Mouse (Mus musculus): Measurements from ENCODE around the gene Dlgap3. TPM values are rescaled to one million over a fixed set of nuclear protein-coding genes. Genes with fewer than 3 reads are reported as not detected.

Dlgap3 gene
- total RNA-seq, 1 experiment: 8.8 TPM

GRCm38 (mm10) chr4:127155757-127156156 is 13.2 kb upstream of the Dlgap3 start:
- Histone ChIP-seq H3K4me1 (ENCODE audit: control insufficient read depth in 2 of 2, insufficient read depth in 2 of 2, low read length in 2 of 2, poor library complexity in 1 of 2) (peaks cover 0 to 2% of the 10 kb centered on the region in 2 experiments; a peak in 1 of 4 replicates), H3K36me3 (ENCODE audit: control insufficient read depth, insufficient read depth, low read length, poor library complexity, severe bottlenecking) (no peaks in the 10 kb centered on the region), H3K27ac (ENCODE audit: insufficient read depth, low read depth, low read length, poor library complexity, severe bottlenecking) (no peak overlapping the region), H3K4me3 (ENCODE audit: insufficient read depth in 1 of 2, low read depth in 1 of 2, low read length in 2 of 2, poor library complexity in 1 of 2, severe bottlenecking in 1 of 2) (no peak overlapping the region), H3K9me3 (ENCODE audit: control insufficient read depth, insufficient read depth, low read depth, low read length) (no peaks in the 10 kb centered on the region), H3K9ac (ENCODE audit: insufficient read depth, low read depth, low read length, poor library complexity, severe bottlenecking) (no peak overlapping the region)
- in situ Hi-C loops (cut with MboI; ENCODE audit: low sequenced_read_pairs in 2 of 2, unreplicated experiment in 2 of 2): loop anchor here in 1 of 2 experiments (10.0 kb wide), 1 partner anchor 89 kb away; the partner anchor contains the start of gene Smim12
- no peak for TF ChIP-seq CHD2 (IDR thresholded peaks at IDR 0.05; ENCODE audit: low read depth, low read length)
- TF ChIP-seq HCFC1 (IDR thresholded peaks at IDR 0.05; ENCODE audit: borderline replicate concordance, insufficient read depth, low read length): no peak
- no peak for TF ChIP-seq ZNF384 (IDR thresholded peaks at IDR 0.05; ENCODE audit: low read depth, low read length)
- TF ChIP-seq MAFK (IDR thresholded peaks at IDR 0.05; ENCODE audit: insufficient read depth, low read depth, low read length): no peak
- peak; percentile 67; the same call in 1 of the 2 replicates for TF ChIP-seq ZC3H11A (IDR thresholded peaks at IDR 0.05; ENCODE audit: borderline replicate concordance, low read depth, low read length)
- no peak for DNase-seq (ENCODE audit: low read depth, low spot score)

- Histone ChIP-seq H3K9me3 (ENCODE audit: control insufficient read depth, insufficient read depth, low read depth, low read length) (no peaks in the 10 kb centered on the region), H3K9ac (ENCODE audit: insufficient read depth, low read depth, low read length, poor library complexity, severe bottlenecking) (no peak overlapping the region), H3K27ac (ENCODE audit: insufficient read depth, low read depth, low read length, poor library complexity, severe bottlenecking) (no peak overlapping the region), H3K4me3 (ENCODE audit: insufficient read depth in 1 of 2, low read depth in 1 of 2, low read length in 2 of 2, poor library complexity in 1 of 2, severe bottlenecking in 1 of 2) (no peak overlapping the region), H3K4me1 (ENCODE audit: control insufficient read depth in 2 of 2, insufficient read depth in 2 of 2, low read length in 2 of 2, poor library complexity in 1 of 2) (peaks cover 0 to 1% of the 10 kb centered on the region in 2 experiments; a peak in 1 of 4 replicates), H3K36me3 (ENCODE audit: control insufficient read depth, insufficient read depth, low read length, poor library complexity, severe bottlenecking) (no peaks in the 10 kb centered on the region)
- no peak for TF ChIP-seq ZC3H11A (IDR thresholded peaks at IDR 0.05; ENCODE audit: borderline replicate concordance, low read depth, low read length)
- no peak for TF ChIP-seq MAFK (IDR thresholded peaks at IDR 0.05; ENCODE audit: insufficient read depth, low read depth, low read length)
- no peak for TF ChIP-seq ZNF384 (IDR thresholded peaks at IDR 0.05; ENCODE audit: low read depth, low read length)
- no peak for TF ChIP-seq CHD2 (IDR thresholded peaks at IDR 0.05; ENCODE audit: low read depth, low read length)
- TF ChIP-seq HCFC1 (IDR thresholded peaks at IDR 0.05; ENCODE audit: borderline replicate concordance, insufficient read depth, low read length): no peak
- DNase-seq (ENCODE audit: low read depth, low spot score): no peak
- in situ Hi-C loops (cut with MboI; ENCODE audit: low sequenced_read_pairs in 2 of 2, unreplicated experiment in 2 of 2): loop anchor here in 1 of 2 experiments (10.0 kb wide), 1 partner anchor 87 kb away; the partner anchor contains the start of gene Smim12
Measured at GRCm38 (mm10) chr4:127157746-127158145, 11.3 kb upstream of the Dlgap3 start.

GRCm38 (mm10) chr4:127163926-127164325 is 5.1 kb upstream of the Dlgap3 start:
- Histone ChIP-seq H3K9me3 (ENCODE audit: control insufficient read depth, insufficient read depth, low read depth, low read length) (no peaks in the 10 kb centered on the region), H3K27ac (ENCODE audit: insufficient read depth, low read depth, low read length, poor library complexity, severe bottlenecking) (no peak overlapping the region), H3K9ac (ENCODE audit: insufficient read depth, low read depth, low read length, poor library complexity, severe bottlenecking) (no peak overlapping the region), H3K4me1 (ENCODE audit: control insufficient read depth in 2 of 2, insufficient read depth in 2 of 2, low read length in 2 of 2, poor library complexity in 1 of 2) (no peaks in the 10 kb centered on the region; a peak in 1 of 4 replicates), H3K4me3 (ENCODE audit: insufficient read depth in 1 of 2, low read depth in 1 of 2, low read length in 2 of 2, poor library complexity in 1 of 2, severe bottlenecking in 1 of 2) (no peak overlapping the region), H3K36me3 (ENCODE audit: control insufficient read depth, insufficient read depth, low read length, poor library complexity, severe bottlenecking) (no peaks in the 10 kb centered on the region)
- DNase-seq (ENCODE audit: low read depth, low spot score): no peak
- in situ Hi-C loops (cut with MboI; ENCODE audit: low sequenced_read_pairs in 2 of 2, unreplicated experiment in 2 of 2): no loop called here
- TF ChIP-seq ZC3H11A (IDR thresholded peaks at IDR 0.05; ENCODE audit: borderline replicate concordance, low read depth, low read length) (no peak), CHD2 (IDR thresholded peaks at IDR 0.05; ENCODE audit: low read depth, low read length) (no peak), MAFK (IDR thresholded peaks at IDR 0.05; ENCODE audit: insufficient read depth, low read depth, low read length) (no peak), HCFC1 (IDR thresholded peaks at IDR 0.05; ENCODE audit: borderline replicate concordance, insufficient read depth, low read length) (no peak), ZNF384 (IDR thresholded peaks at IDR 0.05; ENCODE audit: low read depth, low read length) (no peak)

GRCm38 (mm10) chr4:127167096-127167495 is 1.9 kb upstream of the Dlgap3 start:
- Histone ChIP-seq H3K36me3 (ENCODE audit: control insufficient read depth, insufficient read depth, low read length, poor library complexity, severe bottlenecking) (no peaks in the 10 kb centered on the region), H3K4me3 (ENCODE audit: insufficient read depth in 1 of 2, low read depth in 1 of 2, low read length in 2 of 2, poor library complexity in 1 of 2, severe bottlenecking in 1 of 2) (no peak overlapping the region), H3K27ac (ENCODE audit: insufficient read depth, low read depth, low read length, poor library complexity, severe bottlenecking) (no peak overlapping the region), H3K9ac (ENCODE audit: insufficient read depth, low read depth, low read length, poor library complexity, severe bottlenecking) (no peak overlapping the region), H3K9me3 (ENCODE audit: control insufficient read depth, insufficient read depth, low read depth, low read length) (no peaks in the 10 kb centered on the region), H3K4me1 (ENCODE audit: control insufficient read depth in 2 of 2, insufficient read depth in 2 of 2, low read length in 2 of 2, poor library complexity in 1 of 2) (peaks cover 2 to 9% of the 10 kb centered on the region in 2 experiments; a peak in 2 of 4 replicates)
- TF ChIP-seq MAFK (IDR thresholded peaks at IDR 0.05; ENCODE audit: insufficient read depth, low read depth, low read length): no peak
- TF ChIP-seq ZC3H11A (IDR thresholded peaks at IDR 0.05; ENCODE audit: borderline replicate concordance, low read depth, low read length): no peak
- no peak for TF ChIP-seq HCFC1 (IDR thresholded peaks at IDR 0.05; ENCODE audit: borderline replicate concordance, insufficient read depth, low read length)
- TF ChIP-seq ZNF384 (IDR thresholded peaks at IDR 0.05; ENCODE audit: low read depth, low read length): no peak
- no peak for TF ChIP-seq CHD2 (IDR thresholded peaks at IDR 0.05; ENCODE audit: low read depth, low read length)
- in situ Hi-C loops (cut with MboI; ENCODE audit: low sequenced_read_pairs in 2 of 2, unreplicated experiment in 2 of 2): no loop called here
- DNase-seq (ENCODE audit: low read depth, low spot score): no peak

All from ES-E14 (cell line).